Mouse (Mus musculus): ENCODE measurements around the gene Gm20489.

DNA sequence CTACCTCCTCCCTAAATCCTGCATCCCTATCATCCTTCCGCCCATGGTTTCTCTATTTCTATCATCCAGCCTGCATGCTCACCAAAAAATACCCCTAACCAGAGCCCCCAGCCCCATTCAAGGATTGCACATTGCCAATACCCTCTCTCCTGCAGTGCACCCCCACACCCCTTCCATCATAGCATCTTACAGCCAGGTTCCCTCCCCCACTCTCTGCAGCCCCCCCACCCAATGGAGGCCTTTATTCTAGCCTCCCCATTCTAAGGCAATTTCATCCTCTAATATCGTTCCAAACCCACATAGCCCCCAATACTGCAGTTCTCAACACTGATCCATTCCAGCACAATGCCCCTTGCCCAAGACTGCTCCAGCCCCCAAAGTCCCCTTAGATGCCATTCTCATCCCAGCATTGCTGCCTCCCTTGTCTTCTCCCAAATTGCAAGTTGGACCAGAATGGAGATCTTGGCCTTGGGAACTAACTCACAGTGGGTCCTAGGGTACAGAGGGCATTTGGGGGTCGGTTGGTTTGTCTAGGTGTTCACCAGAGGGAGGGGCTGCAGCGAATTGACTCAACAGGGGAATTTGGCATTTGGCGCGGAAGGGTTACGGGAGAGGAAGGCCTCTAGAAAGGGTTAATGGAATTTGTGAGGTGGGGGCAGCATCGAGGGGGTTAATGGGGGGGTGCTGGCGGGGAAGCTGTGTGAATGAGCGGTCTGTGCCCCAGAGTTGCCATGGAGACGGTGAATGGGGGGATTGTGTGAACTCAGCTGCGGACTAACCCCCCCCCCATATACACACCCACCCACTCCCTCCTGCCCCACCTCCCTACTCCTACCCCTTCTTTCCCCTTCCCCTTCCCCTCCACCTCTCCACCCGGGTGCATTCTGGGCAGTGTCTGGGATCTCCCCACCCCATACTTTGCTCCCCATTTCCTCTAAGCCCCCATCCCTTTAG is 30.9 kb upstream of the Gm20489 start:
- TF ChIP-seq MAX (IDR thresholded peaks at IDR 0.05) (no peak), CTCF (IDR thresholded peaks at IDR 0.05; ENCODE audit: control insufficient read depth, insufficient read depth, insufficient read length) (no peak), FOSL1 (IDR thresholded peaks at IDR 0.05; ENCODE audit: insufficient read depth, low read length, poor library complexity, severe bottlenecking) (no peak), MYOD1 (IDR thresholded peaks at IDR 0.05; ENCODE audit: control insufficient read depth, insufficient read length, low read depth) (no peak), USF1 (IDR thresholded peaks at IDR 0.05; ENCODE audit: low read depth) (no peak), CEBPB (IDR thresholded peaks at IDR 0.05; ENCODE audit: low read depth) (no peak), MYOG (IDR thresholded peaks at IDR 0.05; ENCODE audit: control insufficient read depth, extremely low read depth, insufficient read length) (no peak)
